Mouse (Mus musculus): ENCODE data around the gene Dnajb12.
A peak's percentile ranks its signal among the peaks of the same experiment; 100 is the strongest.

Dnajb12 gene

GRCm38 (mm10) chr10:59879255-59880028 is at the start of gene Dnajb12:
Gene Dnajb12 (plus strand): TSS chr10:59879556.
- peak; percentile 94 to 97 for DNase-seq

- DNase-seq = no peak
Measured at GRCm38 (mm10) chr10:59829886-59830285, 49.5 kb upstream of the Dnajb12 start.

GRCm38 (mm10) chr10:59831950-59832349 is 47.4 kb upstream of the Dnajb12 start:
- no peak for DNase-seq

- peak; percentile 27 to 44 for DNase-seq
Measured at GRCm38 (mm10) chr10:59835301-59836155, 43.8 kb upstream of the Dnajb12 start.

- no peak for DNase-seq
Measured at GRCm38 (mm10) chr10:59837490-59837889, 41.9 kb upstream of the Dnajb12 start.

GRCm38 (mm10) chr10:59841434-59841833 is 37.9 kb upstream of the Dnajb12 start:
- DNase-seq = no peak

GRCm38 (mm10) chr10:59843125-59843524 is 36.2 kb upstream of the Dnajb12 start:
- DNase-seq = no peak

- no peak for DNase-seq
Measured at GRCm38 (mm10) chr10:59844686-59845085, 34.7 kb upstream of the Dnajb12 start.

GRCm38 (mm10) chr10:59846416-59846815 is 32.9 kb upstream of the Dnajb12 start:
- no peak for DNase-seq

GRCm38 (mm10) chr10:59848079-59848877 is 31.1 kb upstream of the Dnajb12 start:
- DNase-seq = no peak

GRCm38 (mm10) chr10:59848953-59849352 is 30.4 kb upstream of the Dnajb12 start:
- DNase-seq = no peak

GRCm38 (mm10) chr10:59849371-59849770 is 30.0 kb upstream of the Dnajb12 start:
- peak; percentile 30 to 60 for DNase-seq

- no peak for DNase-seq
Measured at GRCm38 (mm10) chr10:59857157-59857556, 22.2 kb upstream of the Dnajb12 start.

- no peak for DNase-seq
Measured at GRCm38 (mm10) chr10:59860684-59861083, 18.7 kb upstream of the Dnajb12 start.

- no peak for DNase-seq
Measured at GRCm38 (mm10) chr10:59861201-59861600, 18.2 kb upstream of the Dnajb12 start.

- DNase-seq = no peak
Measured at GRCm38 (mm10) chr10:59862816-59863440, 16.4 kb upstream of the Dnajb12 start.

- DNase-seq = peak; percentile 47 to 54
Measured at GRCm38 (mm10) chr10:59863620-59864019, 15.7 kb upstream of the Dnajb12 start.

- no peak for DNase-seq
Measured at GRCm38 (mm10) chr10:59864232-59864875, 15.0 kb upstream of the Dnajb12 start.

GRCm38 (mm10) chr10:59864884-59865726 is 14.3 kb upstream of the Dnajb12 start:
- peak; percentile 93 to 94 for DNase-seq

- no peak for DNase-seq
Measured at GRCm38 (mm10) chr10:59868266-59868665, 11.1 kb upstream of the Dnajb12 start.

GRCm38 (mm10) chr10:59870038-59870437 is 9.3 kb upstream of the Dnajb12 start:
- no peak for DNase-seq
